ENCODE assay signal across 10 mouse cellular contexts in genomic region chr9:64138896-64139295, GRCm38 (mm10). TPM values are rescaled to one million over a fixed set of nuclear protein-coding genes. Genes with fewer than 3 reads are reported as not detected.
A peak's percentile ranks its signal among the peaks of the same experiment; 100 is the strongest.
DNase-seq lines count a peak whose midpoint lies in the region; ATAC-seq and TF ChIP-seq lines count a peak whose summit lies in the region.
"Not testable (repeated sequence)": the region's sequence is repeated elsewhere in the genome, so short reads cannot be mapped to it uniquely, and the experiment has no call there.
"Had no signal": no experiment of that assay in that cellular context is flagged by ENCODE, and none has a peak within 500 bp of the region (broad histone marks: within the 10 kb centered on the region; RNA-seq: fewer than 3 reads in every experiment).

No protein-coding gene starts in this region.

- intact Hi-C loops in gastrocnemius, postnatal 14 days (cut with DNase I; ENCODE audit: low total_unique reads) = loop anchor here (5.0 kb wide), 1 partner anchor 133 kb away; no protein-coding TSS in a partner anchor
- intact Hi-C loops in left cerebral cortex, postnatal 4 days (cut with DNase I) = not testable (repeated sequence)

- not testable (repeated sequence) for ATAC-seq in midbrain, postnatal 0 days (ENCODE audit: low FRiP score)

- not testable (repeated sequence) for H3K4me1 ChIP-seq in midbrain, postnatal 0 days (ENCODE audit: insufficient read depth, low read length)

- not testable (repeated sequence) for H3K4me2 ChIP-seq in midbrain, postnatal 0 days (ENCODE audit: low read depth, low read length, poor library complexity, severe bottlenecking)

- not testable (repeated sequence) for H3K27ac ChIP-seq in midbrain, postnatal 0 days (ENCODE audit: low read depth, low read length)

- 5% methylated on average over 6 of the region's 6 CpGs for WGBS in midbrain, postnatal 0 days

- H3K27me3 ChIP-seq in midbrain, postnatal 0 days (ENCODE audit: insufficient read depth, low read length) = not testable (repeated sequence)

- H3K36me3 ChIP-seq in midbrain, postnatal 0 days (ENCODE audit: insufficient read depth, low read length) = not testable (repeated sequence)

- not testable (repeated sequence) for H3K9me3 ChIP-seq in midbrain, postnatal 0 days (ENCODE audit: low read length)

- TF ChIP-seq CTCF in midbrain, postnatal 0 days (IDR thresholded peaks at IDR 0.05) = peak; percentile 78

- DNase-seq in 416B (ENCODE audit: low read depth) = peak; percentile 46
- peak; percentile 79 for DNase-seq in ZHBTc4 (ENCODE audit: low read depth, low spot score)
- DNase-seq in cerebellum, postnatal 14 days = peak; percentile 68 to 70
- DNase-seq in gastrocnemius, postnatal 14 days = peak; percentile 28
- DNase-seq in kidney, adult 9 months = peak; percentile 72
- peak; percentile 42 for DNase-seq in left cerebral cortex, postnatal 4 days
- DNase-seq in midbrain, postnatal 0 days (ENCODE audit: low spot score) = peak; percentile 40
- peak; percentile 7 to 36 for DNase-seq in spleen, postnatal 36 days (ENCODE audit: low spot score in 2 of 2)

- H3K9ac ChIP-seq in midbrain, postnatal 0 days (replicated peaks; ENCODE audit: low read length, poor library complexity, severe bottlenecking) = not testable (repeated sequence)

- not testable (repeated sequence) for H3K4me3 ChIP-seq in midbrain, postnatal 0 days (ENCODE audit: low read depth, low read length)

RNA-seq across cellular contexts. Expression of gene Lctl, which starts 21.9 kb away (rescaled TPM):
- total RNA-seq in gastrocnemius, postnatal 14 days (2021) = under 1 TPM in 1 of 2 experiments, not detected in 1; 0.18 TPM
- total RNA-seq in left cerebral cortex, postnatal 4 days (2021) = not detected
- total RNA-seq in midbrain, postnatal 0 days (2014; rRNA removed) = not detected in 2 replicates
- polyA plus RNA-seq in midbrain, postnatal 0 days (2015; fragmentation: Nextera tagmentation; extraction: Ambion mirVana) = not detected in 2 replicates
- polyA plus RNA-seq: heart, embryonic 13.5 days; limb, embryonic 12.5 days had no signal

RNA-seq across cellular contexts. Expression of gene Zwilch, which starts 34.0 kb away (rescaled TPM):
- total RNA-seq in gastrocnemius, postnatal 14 days (2021) = 1 to 10 TPM; 1.9 to 2.1 TPM
- 1 to 10 TPM; 7.9 to 8.0 TPM for total RNA-seq in left cerebral cortex, postnatal 4 days (2021)
- total RNA-seq in midbrain, postnatal 0 days (2014; rRNA removed) = 7.7 and 12.0 TPM in 2 replicates
- 2.0 and 2.5 TPM in 2 replicates for polyA plus RNA-seq in midbrain, postnatal 0 days (2015; fragmentation: Nextera tagmentation; extraction: Ambion mirVana)

RNA-seq across cellular contexts. Expression of gene Rpl4, which starts 34.3 kb away (rescaled TPM):
- 100 to 1,000 TPM; 594 to 710 TPM for total RNA-seq in gastrocnemius, postnatal 14 days (2021)
- total RNA-seq in left cerebral cortex, postnatal 4 days (2021) = 100 to 1,000 TPM; 735 to 744 TPM
- 541 and 706 TPM in 2 replicates for total RNA-seq in midbrain, postnatal 0 days (2014; rRNA removed)
- 597 and 607 TPM in 2 replicates for polyA plus RNA-seq in midbrain, postnatal 0 days (2015; fragmentation: Nextera tagmentation; extraction: Ambion mirVana)

RNA-seq across cellular contexts. Expression of gene Snapc5, which starts 40.2 kb away (rescaled TPM):
- total RNA-seq in gastrocnemius, postnatal 14 days (2021) = 10 to 100 TPM; 15.6 to 16.4 TPM
- 10 to 100 TPM; 18.3 to 18.8 TPM for total RNA-seq in left cerebral cortex, postnatal 4 days (2021)
- 6.3 and 7.0 TPM in 2 replicates for total RNA-seq in midbrain, postnatal 0 days (2014; rRNA removed)
- polyA plus RNA-seq in midbrain, postnatal 0 days (2015; fragmentation: Nextera tagmentation; extraction: Ambion mirVana) = 24.4 and 25.9 TPM in 2 replicates

Comparison
In these comparisons a context has a peak if more than half of its experiments do, and no peak if none do; other contexts are left out.
1. DNase-seq: peak in every context shown above with its lines; median percentile 79 in ZHBTc4; 72 in kidney, adult 9 months; 69 in cerebellum, postnatal 14 days; 46 in 416B; 42 in left cerebral cortex, postnatal 4 days; 40 in midbrain, postnatal 0 days; 28 in gastrocnemius, postnatal 14 days; 22 in spleen, postnatal 36 days.